Mouse (Mus musculus): Measurements from ENCODE around the gene Cish. TPM values are rescaled to one million over a fixed set of nuclear protein-coding genes. Genes with fewer than 3 reads are reported as not detected.

Cish gene
- polyA plus RNA-seq, 1 experiment from 2014 or later, result 4.9 TPM

GRCm38 (mm10) chr9:107327879-107328620, 32.2 kb downstream of the Cish start:
- 89% methylated on average over 16 of the region's 16 CpGs for WGBS
- ATAC-seq, result no peak

GRCm38 (mm10) chr9:107330791-107331190, 35.0 kb downstream of the Cish start:
- no peak overlapping the region for H3K4me3 ChIP-seq (ENCODE audit: low read depth, low read length)
- WGBS, result 84% methylated on average over 6 of the region's 6 CpGs
- no peak overlapping the region for H3K27ac ChIP-seq (ENCODE audit: low read depth, low read length)
- H3K4me2 ChIP-seq (ENCODE audit: low read length), result no peak overlapping the region
- no peaks in the 10 kb centered on the region for H3K4me1 ChIP-seq (ENCODE audit: control insufficient read depth, insufficient read depth, low read length)
- H3K36me3 ChIP-seq (ENCODE audit: control insufficient read depth, insufficient read depth, low read length), result peaks cover 13% of the 10 kb centered on the region
- no peak overlapping the region for H3K9ac ChIP-seq (ENCODE audit: low read length)
- no peaks in the 10 kb centered on the region for H3K27me3 ChIP-seq (replicated peaks; ENCODE audit: control insufficient read depth, insufficient read depth, low read length)
- no peaks in the 10 kb centered on the region for H3K9me3 ChIP-seq (replicated peaks; ENCODE audit: control insufficient read depth, low read length)
- no peak for ATAC-seq
- no peak for DNase-seq (ENCODE audit: low spot score)

More at GRCm38 (mm10) chr9:107327879-107328620, 32.2 kb downstream of the Cish start:
- Histone ChIP-seq H3K9me3 (replicated peaks; ENCODE audit: control insufficient read depth, low read length) (no peaks in the 10 kb centered on the region), H3K9ac (ENCODE audit: low read length) (no peak overlapping the region), H3K4me1 (ENCODE audit: control insufficient read depth, insufficient read depth, low read length) (no peaks in the 10 kb centered on the region), H3K27ac (ENCODE audit: low read depth, low read length) (no peak overlapping the region), H3K4me2 (ENCODE audit: low read length) (no peak overlapping the region), H3K27me3 (replicated peaks; ENCODE audit: control insufficient read depth, insufficient read depth, low read length) (no peaks in the 10 kb centered on the region), H3K36me3 (ENCODE audit: control insufficient read depth, insufficient read depth, low read length) (peaks cover 13% of the 10 kb centered on the region), H3K4me3 (ENCODE audit: low read depth, low read length) (no peak overlapping the region)
- no peak for DNase-seq (ENCODE audit: low spot score)

- WGBS, result 81% methylated on average over 2 of the region's 2 CpGs
These were observed 37.9 kb downstream of the Cish start for GRCm38 (mm10) chr9:107333686-107334085.

GRCm38 (mm10) chr9:107334356-107334755, 38.5 kb downstream of the Cish start:
- no peak overlapping the region for H3K9ac ChIP-seq (ENCODE audit: low read length)
- H3K4me3 ChIP-seq (ENCODE audit: low read depth, low read length), result no peak overlapping the region
- ATAC-seq (no peak), DNase-seq (ENCODE audit: low spot score) (no peak)
- H3K9me3 ChIP-seq (replicated peaks; ENCODE audit: control insufficient read depth, low read length), result no peaks in the 10 kb centered on the region
- H3K36me3 ChIP-seq (ENCODE audit: control insufficient read depth, insufficient read depth, low read length), result peaks cover 6% of the 10 kb centered on the region
- no peak overlapping the region for H3K27ac ChIP-seq (ENCODE audit: low read depth, low read length)
- WGBS, result 88% methylated on average over 6 of the region's 6 CpGs
- H3K4me1 ChIP-seq (ENCODE audit: control insufficient read depth, insufficient read depth, low read length), result peaks cover 8% of the 10 kb centered on the region
- no peaks in the 10 kb centered on the region for H3K27me3 ChIP-seq (replicated peaks; ENCODE audit: control insufficient read depth, insufficient read depth, low read length)
- no peak overlapping the region for H3K4me2 ChIP-seq (ENCODE audit: low read length)

More at GRCm38 (mm10) chr9:107333686-107334085, 37.9 kb downstream of the Cish start:
- no peak overlapping the region for H3K27ac ChIP-seq (ENCODE audit: low read depth, low read length)
- no peak overlapping the region for H3K9ac ChIP-seq (ENCODE audit: low read length)
- H3K27me3 ChIP-seq (replicated peaks; ENCODE audit: control insufficient read depth, insufficient read depth, low read length), result no peaks in the 10 kb centered on the region
- no peak overlapping the region for H3K4me2 ChIP-seq (ENCODE audit: low read length)
- DNase-seq (ENCODE audit: low spot score) (no peak), ATAC-seq (no peak)
- H3K36me3 ChIP-seq (ENCODE audit: control insufficient read depth, insufficient read depth, low read length), result peaks cover 6% of the 10 kb centered on the region
- H3K4me1 ChIP-seq (ENCODE audit: control insufficient read depth, insufficient read depth, low read length), result peaks cover 8% of the 10 kb centered on the region
- no peaks in the 10 kb centered on the region for H3K9me3 ChIP-seq (replicated peaks; ENCODE audit: control insufficient read depth, low read length)
- H3K4me3 ChIP-seq (ENCODE audit: low read depth, low read length), result no peak overlapping the region

GRCm38 (mm10) chr9:107335046-107335445, 39.2 kb downstream of the Cish start:
- H3K4me2 ChIP-seq (ENCODE audit: low read length), result no peak overlapping the region
- H3K27ac ChIP-seq (ENCODE audit: low read depth, low read length), result no peak overlapping the region
- DNase-seq (ENCODE audit: low spot score), result no peak
- H3K36me3 ChIP-seq (ENCODE audit: control insufficient read depth, insufficient read depth, low read length), result peaks cover 6% of the 10 kb centered on the region
- H3K9ac ChIP-seq (ENCODE audit: low read length), result no peak overlapping the region
- peaks cover 8% of the 10 kb centered on the region for H3K4me1 ChIP-seq (ENCODE audit: control insufficient read depth, insufficient read depth, low read length)
- H3K27me3 ChIP-seq (replicated peaks; ENCODE audit: control insufficient read depth, insufficient read depth, low read length), result no peaks in the 10 kb centered on the region
- WGBS, result 92% methylated on average over 5 of the region's 5 CpGs
- no peak overlapping the region for H3K4me3 ChIP-seq (ENCODE audit: low read depth, low read length)
- H3K9me3 ChIP-seq (replicated peaks; ENCODE audit: control insufficient read depth, low read length), result no peaks in the 10 kb centered on the region
- no peak for ATAC-seq

GRCm38 (mm10) chr9:107335909-107336308, 40.1 kb downstream of the Cish start:
- peak; percentile 48 for DNase-seq (ENCODE audit: low spot score)
- no peaks in the 10 kb centered on the region for H3K27me3 ChIP-seq (replicated peaks; ENCODE audit: control insufficient read depth, insufficient read depth, low read length)
- H3K9me3 ChIP-seq (replicated peaks; ENCODE audit: control insufficient read depth, low read length), result no peaks in the 10 kb centered on the region
- WGBS, result 13% methylated on average over 5 of the region's 5 CpGs
- H3K9ac ChIP-seq (ENCODE audit: low read length), result no peak overlapping the region
- H3K4me2 ChIP-seq (ENCODE audit: low read length), result no peak overlapping the region
- H3K4me1 ChIP-seq (ENCODE audit: control insufficient read depth, insufficient read depth, low read length), result peaks cover 10% of the 10 kb centered on the region
- ATAC-seq, result no peak
- H3K36me3 ChIP-seq (ENCODE audit: control insufficient read depth, insufficient read depth, low read length), result peaks cover 6% of the 10 kb centered on the region
- H3K27ac ChIP-seq (ENCODE audit: low read depth, low read length), result no peak overlapping the region
- H3K4me3 ChIP-seq (ENCODE audit: low read depth, low read length), result no peak overlapping the region

GRCm38 (mm10) chr9:107336386-107336785, 40.6 kb downstream of the Cish start:
- Histone ChIP-seq H3K27ac (ENCODE audit: low read depth, low read length) (no peak overlapping the region), H3K36me3 (ENCODE audit: control insufficient read depth, insufficient read depth, low read length) (peaks cover 6% of the 10 kb centered on the region), H3K9ac (ENCODE audit: low read length) (no peak overlapping the region), H3K4me2 (ENCODE audit: low read length) (no peak overlapping the region), H3K9me3 (replicated peaks; ENCODE audit: control insufficient read depth, low read length) (no peaks in the 10 kb centered on the region), H3K4me1 (ENCODE audit: control insufficient read depth, insufficient read depth, low read length) (peaks cover 13% of the 10 kb centered on the region), H3K27me3 (replicated peaks; ENCODE audit: control insufficient read depth, insufficient read depth, low read length) (no peaks in the 10 kb centered on the region), H3K4me3 (ENCODE audit: low read depth, low read length) (no peak overlapping the region)
- WGBS, result 90% methylated on average over 6 of the region's 6 CpGs
- DNase-seq (ENCODE audit: low spot score) (no peak), ATAC-seq (no peak)

- DNase-seq (ENCODE audit: low spot score) (peak; percentile 88), ATAC-seq (peak; percentile 86)
- Histone ChIP-seq H3K36me3 (ENCODE audit: control insufficient read depth, insufficient read depth, low read length) (no peaks in the 10 kb centered on the region), H3K9me3 (replicated peaks; ENCODE audit: control insufficient read depth, low read length) (no peaks in the 10 kb centered on the region), H3K4me1 (ENCODE audit: control insufficient read depth, insufficient read depth, low read length) (peaks cover 13% of the 10 kb centered on the region), H3K27ac (ENCODE audit: low read depth, low read length) (no peak within 1 kb of the TSS), H3K27me3 (replicated peaks; ENCODE audit: control insufficient read depth, insufficient read depth, low read length) (no peaks in the 10 kb centered on the region), H3K9ac (ENCODE audit: low read length) (peak within 1 kb of the TSS; percentile 72), H3K4me3 (ENCODE audit: low read depth, low read length) (peak within 1 kb of the TSS; percentile 52), H3K4me2 (ENCODE audit: low read length) (peak within 1 kb of the TSS; percentile 97)
- WGBS, result 3% methylated on average over 30 of the region's 30 CpGs
These were observed 42.5 kb downstream of the Cish start, which contains the start of gene Hemk1 for GRCm38 (mm10) chr9:107338172-107338883. TSS of gene Hemk1 (minus strand) at chr9:107338350.

Measured in forebrain, embryonic 14.5 days (tissue).